Mouse (Mus musculus) neural tube, embryonic 11.5 days (tissue): Measurements from ENCODE around the gene Eif5b. TPM values are rescaled to one million over a fixed set of nuclear protein-coding genes. Genes with fewer than 3 reads are reported as not detected.
A peak's percentile ranks its signal among the peaks of the same experiment; 100 is the strongest.

Experiments used
- ATAC-seq: fragments of 200-750 bp; cut with Nextera tagmentation; 2 replicates; pipeline ENCODE4 v1.8.0; 2017; ENCODE audit warnings: moderate number of reproducible peaks, mild to moderate bottlenecking, moderate TSS enrichment, moderate library complexity; ENCODE audit not compliant: insufficient read depth, low FRiP score, low TSS enrichment
- DNase-seq: peaks from one replicate; pipeline ENCODE4 v3.0.0-alpha.2; 2015; ENCODE audit warnings: low spot score
- H3K27ac ChIP-seq: fragments of 300-500 bp; sonication (generic); 2 replicates; pipeline ENCODE4 v1.5.1; 2014; ENCODE audit warnings: low read depth, mild to moderate bottlenecking, low read length
- H3K27me3 ChIP-seq: fragments of 300-500 bp; sonication (generic); 2 replicates; pipeline ENCODE4 v1.6.1; 2014; ENCODE audit warnings: mild to moderate bottlenecking, low read length, mixed read lengths; ENCODE audit not compliant: control insufficient read depth, insufficient read depth
- H3K36me3 ChIP-seq: fragments of 300-500 bp; sonication (generic); 2 replicates; pipeline ENCODE4 v1.6.1; 2014; ENCODE audit warnings: mild to moderate bottlenecking, low read length, moderate library complexity, mixed read lengths; ENCODE audit not compliant: control insufficient read depth, insufficient read depth
- H3K4me1 ChIP-seq: fragments of 300-500 bp; sonication (generic); 2 replicates; pipeline ENCODE4 v1.6.1; 2014; ENCODE audit warnings: low read length, mixed read lengths; ENCODE audit not compliant: control insufficient read depth, insufficient read depth
- H3K4me2 ChIP-seq: fragments of 300-500 bp; sonication (generic); 2 replicates; pipeline ENCODE4 v1.6.1; 2014; ENCODE audit warnings: low read depth, mild to moderate bottlenecking, moderate library complexity
- H3K4me3 ChIP-seq: fragments of 300-500 bp; sonication (generic); 2 replicates; pipeline ENCODE4 v1.5.1; 2014; ENCODE audit warnings: low read depth, low read length
- H3K9ac ChIP-seq: fragments of 300-500 bp; sonication (generic); 2 replicates; pipeline ENCODE4 v1.6.1; 2014; ENCODE audit warnings: mild to moderate bottlenecking, low read length
- H3K9me3 ChIP-seq: fragments of 300-500 bp; sonication (generic); 2 replicates; pipeline ENCODE4 v1.6.1; 2016; ENCODE audit warnings: low read length; ENCODE audit not compliant: control insufficient read depth
- WGBS: fragments of 180-500 bp; shearing (Covaris S2); extraction: QIAGEN DNeasy Blood & Tissue Kit; methylation state at CpG from one replicate; pipeline ENCODE4 v1.1.7; 2014; 5-methylcytosine and 5-hydroxymethylcytosine counted together
- polyA plus RNA-seq: library from polyadenylated mRNA; unstranded; fragments of >200 nt; fragmentation: Nextera tagmentation; extraction: Ambion mirVana; gene quantifications from 2 replicates; pipeline ENCODE4 v1.2.1, GENCODE M21; 2014

Eif5b gene
- polyA plus RNA-seq, 1 experiment from 2014 or later: 26.9 TPM

DNA sequence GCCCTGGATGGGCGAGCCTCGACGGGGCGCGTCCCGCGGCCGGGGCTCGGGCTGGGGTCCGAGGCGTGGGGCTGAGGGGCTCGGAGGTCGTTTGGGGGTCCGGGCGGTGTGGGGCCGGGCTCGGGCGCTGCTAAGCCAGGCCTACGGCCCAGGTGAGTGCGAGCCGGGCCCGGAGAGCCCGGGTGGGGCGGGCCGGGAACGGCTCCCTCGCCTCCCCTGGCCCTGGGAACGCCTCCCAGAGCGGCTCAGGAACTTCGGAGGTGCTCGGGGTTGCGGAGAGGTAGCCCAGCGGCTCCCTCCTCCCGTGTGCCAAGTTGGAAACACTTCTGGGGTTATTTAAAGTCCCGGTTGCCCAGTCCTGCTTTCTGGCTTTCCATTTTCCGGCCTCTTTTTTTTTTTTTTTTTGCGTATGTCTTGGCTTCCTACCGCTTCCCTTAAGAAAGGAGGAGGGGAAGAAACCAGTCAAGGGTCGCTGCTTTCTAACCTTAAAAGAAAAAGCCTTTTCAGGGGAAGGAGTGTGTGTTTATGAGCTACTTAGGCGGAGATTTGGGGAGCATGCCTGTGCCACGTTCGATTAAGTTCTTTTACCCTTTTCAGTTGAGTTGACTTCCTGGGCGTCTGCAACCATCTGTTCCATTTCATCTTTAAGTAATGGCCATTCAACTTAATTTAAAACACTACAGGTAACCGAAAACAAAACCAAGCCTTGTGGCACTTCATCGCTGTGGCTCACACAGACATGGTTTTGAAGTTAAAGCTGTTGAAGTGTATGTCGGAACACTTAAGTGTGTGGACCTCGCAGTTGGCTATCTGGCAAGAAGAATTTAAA is 775 bp downstream of the Eif5b start:
- Histone ChIP-seq H3K27me3 (no peaks in the 10 kb centered on the region), H3K9me3 (no peaks in the 10 kb centered on the region), H3K36me3 (peaks cover 3% of the 10 kb centered on the region), H3K4me3 (peak overlapping the region; percentile 95), H3K4me2 (peak overlapping the region; percentile 52), H3K27ac (peak overlapping the region; percentile 83), H3K4me1 (peaks cover 8% of the 10 kb centered on the region), H3K9ac (peak overlapping the region; percentile 91)
- 6% methylated on average over 29 of the region's 47 CpGs for WGBS
- no peak for DNase-seq
- ATAC-seq: peak; percentile 33

DNA sequence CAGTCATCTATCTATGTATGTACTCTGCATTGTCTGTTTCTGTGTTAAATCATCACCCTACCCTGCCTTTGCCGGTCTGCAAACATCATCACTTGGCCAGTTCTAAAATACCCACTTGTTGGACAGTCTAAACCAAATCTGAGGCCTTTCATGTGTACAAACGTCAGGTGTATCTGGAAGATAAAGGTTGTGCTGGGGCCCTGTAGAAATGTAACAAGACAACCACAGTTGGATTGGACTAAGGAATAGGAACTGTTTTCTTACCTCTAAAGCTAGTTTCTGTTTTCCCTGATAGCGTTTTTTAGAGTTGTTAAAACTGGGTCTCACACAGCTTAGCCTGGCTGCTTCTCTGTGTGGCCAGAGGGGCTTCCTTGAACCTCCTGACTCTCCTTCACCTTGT is 1.7 kb downstream of the Eif5b start:
- H3K4me1 ChIP-seq: peaks cover 8% of the 10 kb centered on the region
- H3K36me3 ChIP-seq: peaks cover 2% of the 10 kb centered on the region
- ATAC-seq (no peak), DNase-seq (no peak)
- H3K27ac ChIP-seq: no peak overlapping the region
- H3K4me2 ChIP-seq: no peak overlapping the region
- WGBS: 86% methylated on average over 3 of the region's 3 CpGs
- no peak overlapping the region for H3K9ac ChIP-seq
- no peaks in the 10 kb centered on the region for H3K27me3 ChIP-seq
- no peaks in the 10 kb centered on the region for H3K9me3 ChIP-seq
- peak overlapping the region; percentile 95 for H3K4me3 ChIP-seq

GRCm38 (mm10) chr1:38000844-38001243 is 3.0 kb downstream of the Eif5b start:
- no peak overlapping the region for H3K4me2 ChIP-seq
- peaks cover 8% of the 10 kb centered on the region for H3K4me1 ChIP-seq
- no peak overlapping the region for H3K9ac ChIP-seq
- DNase-seq (no peak), ATAC-seq (no peak)
- WGBS: 94% methylated on average over 8 of the region's 8 CpGs
- no peaks in the 10 kb centered on the region for H3K36me3 ChIP-seq
- H3K4me3 ChIP-seq: no peak overlapping the region
- no peak overlapping the region for H3K27ac ChIP-seq
- H3K27me3 ChIP-seq: no peaks in the 10 kb centered on the region
- H3K9me3 ChIP-seq: no peaks in the 10 kb centered on the region

GRCm38 (mm10) chr1:38001956-38002355 is 4.1 kb downstream of the Eif5b start:
- H3K4me1 ChIP-seq: peaks cover 8% of the 10 kb centered on the region
- no peak overlapping the region for H3K4me3 ChIP-seq
- H3K9me3 ChIP-seq: no peaks in the 10 kb centered on the region
- 93% methylated on average over 9 of the region's 9 CpGs for WGBS
- ATAC-seq (no peak), DNase-seq (no peak)
- no peak overlapping the region for H3K9ac ChIP-seq
- no peaks in the 10 kb centered on the region for H3K36me3 ChIP-seq
- H3K27ac ChIP-seq: no peak overlapping the region
- no peaks in the 10 kb centered on the region for H3K27me3 ChIP-seq
- H3K4me2 ChIP-seq: no peak overlapping the region

DNA sequence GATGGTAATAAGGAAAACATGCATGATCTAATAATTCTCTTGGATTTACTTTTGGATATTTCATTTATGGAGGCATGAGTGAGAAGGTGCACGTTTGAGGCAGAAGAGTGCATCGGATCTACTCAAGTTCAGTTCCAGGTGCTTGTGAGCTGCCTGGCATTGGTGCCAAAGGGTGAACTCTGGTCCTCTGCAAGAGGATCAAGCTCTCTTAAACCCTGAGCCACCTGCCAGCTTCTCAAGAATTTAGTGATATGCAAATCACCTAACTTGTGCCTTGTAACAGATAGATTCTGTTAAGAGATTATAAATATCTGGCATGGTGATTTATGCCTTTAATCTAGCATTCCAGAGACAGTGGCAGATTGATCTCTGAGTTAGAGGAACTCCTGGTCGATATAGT is 5.2 kb downstream of the Eif5b start:
- peaks cover 8% of the 10 kb centered on the region for H3K4me1 ChIP-seq
- no peak overlapping the region for H3K27ac ChIP-seq
- 91% methylated on average over 3 of the region's 3 CpGs for WGBS
- no peaks in the 10 kb centered on the region for H3K27me3 ChIP-seq
- no peak overlapping the region for H3K4me2 ChIP-seq
- ATAC-seq: no peak
- DNase-seq: no peak
- H3K9ac ChIP-seq: no peak overlapping the region
- no peaks in the 10 kb centered on the region for H3K36me3 ChIP-seq
- no peaks in the 10 kb centered on the region for H3K9me3 ChIP-seq
- no peak overlapping the region for H3K4me3 ChIP-seq

GRCm38 (mm10) chr1:38006741-38007140 is 8.9 kb downstream of the Eif5b start:
- Histone ChIP-seq H3K4me1 (no peaks in the 10 kb centered on the region), H3K36me3 (no peaks in the 10 kb centered on the region), H3K9ac (no peak overlapping the region), H3K27ac (no peak overlapping the region), H3K27me3 (no peaks in the 10 kb centered on the region), H3K4me3 (no peak overlapping the region), H3K4me2 (no peak overlapping the region), H3K9me3 (no peaks in the 10 kb centered on the region)
- DNase-seq: no peak
- no peak for ATAC-seq
- WGBS: 81% methylated on average over 3 of the region's 3 CpGs

DNA sequence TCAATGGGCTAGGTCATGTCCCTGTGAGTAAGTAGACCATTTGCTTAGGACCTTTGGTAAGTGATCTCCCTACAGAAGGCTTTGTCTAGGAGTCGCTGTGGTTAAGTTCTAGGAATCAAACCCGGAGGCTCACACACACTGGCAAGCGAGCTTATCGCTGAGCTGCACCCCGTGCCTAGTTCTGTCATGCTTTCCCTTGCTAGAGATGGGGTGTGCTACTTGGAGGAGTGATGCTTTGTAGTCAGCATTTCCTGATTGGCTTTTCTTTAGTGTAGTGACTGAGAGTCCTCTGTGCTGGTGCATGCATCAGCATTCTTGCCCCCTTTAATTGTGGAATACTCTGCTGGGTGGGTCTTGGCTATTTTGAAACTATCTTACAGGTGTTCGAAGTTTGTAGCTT is 13.8 kb downstream of the Eif5b start:
- no peaks in the 10 kb centered on the region for H3K27me3 ChIP-seq
- no peaks in the 10 kb centered on the region for H3K9me3 ChIP-seq
- H3K4me3 ChIP-seq: no peak overlapping the region
- 88% methylated on average over 6 of the region's 6 CpGs for WGBS
- ATAC-seq (no peak), DNase-seq (no peak)
- H3K27ac ChIP-seq: no peak overlapping the region
- H3K36me3 ChIP-seq: no peaks in the 10 kb centered on the region
- no peak overlapping the region for H3K4me2 ChIP-seq
- H3K4me1 ChIP-seq: no peaks in the 10 kb centered on the region
- no peak overlapping the region for H3K9ac ChIP-seq

GRCm38 (mm10) chr1:38012104-38012503 is 14.3 kb downstream of the Eif5b start:
- H3K9me3 ChIP-seq: no peaks in the 10 kb centered on the region
- 91% methylated on average over 3 of the region's 3 CpGs for WGBS

DNA sequence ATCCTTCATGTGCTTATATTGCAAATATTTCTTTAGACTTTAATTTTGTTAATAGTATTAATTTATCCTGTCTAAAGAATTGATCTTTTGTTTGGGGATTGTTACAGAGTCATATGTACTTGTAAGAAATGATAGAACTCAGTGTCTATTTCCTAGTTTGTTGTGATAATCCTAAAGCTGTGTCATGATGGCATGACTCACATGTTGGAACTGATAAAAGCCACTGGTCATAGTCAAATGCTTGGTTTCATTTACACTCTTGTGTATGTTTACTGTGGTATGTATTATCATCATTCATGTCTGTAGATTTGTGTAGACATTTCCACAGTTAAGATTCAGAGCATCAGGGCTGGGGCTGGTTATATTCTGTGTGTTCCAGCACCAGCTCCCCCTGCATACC is 14.7 kb downstream of the Eif5b start:
- Histone ChIP-seq H3K4me1 (no peaks in the 10 kb centered on the region), H3K4me3 (no peak overlapping the region), H3K9me3 (no peaks in the 10 kb centered on the region), H3K27me3 (no peaks in the 10 kb centered on the region), H3K36me3 (no peaks in the 10 kb centered on the region), H3K9ac (no peak overlapping the region), H3K27ac (no peak overlapping the region), H3K4me2 (no peak overlapping the region)
- DNase-seq (no peak), ATAC-seq (no peak)

More at GRCm38 (mm10) chr1:38012104-38012503, 14.3 kb downstream of the Eif5b start:
- no peaks in the 10 kb centered on the region for H3K27me3 ChIP-seq
- no peaks in the 10 kb centered on the region for H3K36me3 ChIP-seq
- no peak overlapping the region for H3K4me3 ChIP-seq
- H3K4me2 ChIP-seq: no peak overlapping the region
- H3K27ac ChIP-seq: no peak overlapping the region
- DNase-seq (no peak), ATAC-seq (no peak)
- no peak overlapping the region for H3K9ac ChIP-seq
- H3K4me1 ChIP-seq: no peaks in the 10 kb centered on the region
